Mouse (Mus musculus): ENCODE measurements around the gene Jaml.

Jaml gene

GRCm38 (mm10) chr9:45121001-45121400 is 42.0 kb downstream of the Jaml start:
- in situ Hi-C loops (cut with MseI, MboI), result no loop called here

- in situ Hi-C loops (cut with MseI, MboI), result no loop called here
Measured at GRCm38 (mm10) chr9:45121769-45122168, 42.8 kb downstream of the Jaml start.

- in situ Hi-C loops (cut with MseI, MboI), result no loop called here
Measured at GRCm38 (mm10) chr9:45122209-45122761, 43.3 kb downstream of the Jaml start.

- in situ Hi-C loops (cut with MseI, MboI), result no loop called here
Measured at GRCm38 (mm10) chr9:45125211-45125610, 46.2 kb downstream of the Jaml start.

- in situ Hi-C loops (cut with MseI, MboI), result no loop called here
Measured at GRCm38 (mm10) chr9:45126941-45127340, 48.0 kb downstream of the Jaml start.

GRCm38 (mm10) chr9:45130119-45130518 is 51.1 kb downstream of the Jaml start:
- in situ Hi-C loops (cut with MseI, MboI), result loop anchor here in 1 of 2 experiments (10.0 kb wide), 1 partner anchor 105 kb away; no protein-coding TSS in a partner anchor

GRCm38 (mm10) chr9:45133484-45134310 is 54.7 kb downstream of the Jaml start:
- in situ Hi-C loops (cut with MseI, MboI), result loop anchor here in 1 of 2 experiments (10.0 kb wide), 1 partner anchor 109 kb away; no protein-coding TSS in a partner anchor

GRCm38 (mm10) chr9:45136442-45137169 is 57.6 kb downstream of the Jaml start:
- in situ Hi-C loops (cut with MseI, MboI), result loop anchor here in 1 of 2 experiments (10.0 kb wide), 1 partner anchor 112 kb away; no protein-coding TSS in a partner anchor

- in situ Hi-C loops (cut with MseI, MboI), result loop anchor here in 1 of 2 experiments (10.0 kb wide), 1 partner anchor 114 kb away; no protein-coding TSS in a partner anchor
Measured at GRCm38 (mm10) chr9:45138191-45139032, 59.4 kb downstream of the Jaml start, which contains the start of gene Scn4b. Gene Scn4b (plus strand): TSS chr9:45138395.

- in situ Hi-C loops (cut with MseI, MboI), result loop anchor here in 1 of 2 experiments (10.0 kb wide), 1 partner anchor 114 kb away; no protein-coding TSS in a partner anchor
Measured at GRCm38 (mm10) chr9:45139082-45139481, 60.1 kb downstream of the Jaml start.

GRCm38 (mm10) chr9:45140945-45141344 is 62.0 kb downstream of the Jaml start:
- in situ Hi-C loops (cut with MseI, MboI), result no loop called here

GRCm38 (mm10) chr9:45142686-45143085 is 63.7 kb downstream of the Jaml start:
- in situ Hi-C loops (cut with MseI, MboI), result no loop called here

GRCm38 (mm10) chr9:45145533-45146266 is 66.7 kb downstream of the Jaml start:
- in situ Hi-C loops (cut with MseI, MboI), result no loop called here

GRCm38 (mm10) chr9:45146267-45146597 is 67.2 kb downstream of the Jaml start:
- in situ Hi-C loops (cut with MseI, MboI), result no loop called here

- in situ Hi-C loops (cut with MseI, MboI), result no loop called here
Measured at GRCm38 (mm10) chr9:45150933-45151332, 72.0 kb downstream of the Jaml start.

- in situ Hi-C loops (cut with MseI, MboI), result no loop called here
Measured at GRCm38 (mm10) chr9:45153361-45153760, 74.4 kb downstream of the Jaml start.

Measured in mouse trophoblast stem cell (cell line).